In genomic region chr8:48341692-48342091, GRCm38 (mm10) we compare ENCODE assay signal across 10 mouse cellular contexts.
"Had no signal": no experiment of that assay in that cellular context is flagged by ENCODE, and none has a peak within 500 bp of the region (broad histone marks: within the 10 kb centered on the region; RNA-seq: fewer than 3 reads in every experiment).

No protein-coding gene starts in this region.

- H3K27ac ChIP-seq: limb, embryonic 13.5 days; liver, embryonic 14.5 days had no signal

- H3K9ac ChIP-seq: limb, embryonic 13.5 days; liver, embryonic 14.5 days had no signal

- H3K27me3 ChIP-seq: limb, embryonic 13.5 days had no signal

- H3K4me2 ChIP-seq: limb, embryonic 13.5 days had no signal

- DNase-seq: kidney, adult 8-10 months; kidney, postnatal 36 days; layer of hippocampus, adult 9-11 months; lung, adult 18-20 months; spleen, adult 18-20 months; thymus, adult 18-20 months; thymus, postnatal 14 days had no signal

- H3K4me3 ChIP-seq: limb, embryonic 13.5 days had no signal

- ATAC-seq: intestine, postnatal 0 days had no signal

- H3K9me3 ChIP-seq: limb, embryonic 13.5 days had no signal

- H3K4me1 ChIP-seq: limb, embryonic 13.5 days had no signal
